Mouse (Mus musculus) erythroblast, embryonic 14.5 days (primary cell): ENCODE results near the gene Sec24a.

ENCODE experiments used
- GATA1 ChIP-seq: IDR thresholded peaks from 2 replicates; pipeline ENCODE4 v1.6.1; 2012; ENCODE audit warnings: low read length, inconsistent platforms, mixed read lengths
- TAL1 ChIP-seq: IDR thresholded peaks from 3 replicates; pipeline ENCODE4 v1.6.1; 2012; ENCODE audit warnings: low read length, inconsistent platforms, mixed read lengths

DNA sequence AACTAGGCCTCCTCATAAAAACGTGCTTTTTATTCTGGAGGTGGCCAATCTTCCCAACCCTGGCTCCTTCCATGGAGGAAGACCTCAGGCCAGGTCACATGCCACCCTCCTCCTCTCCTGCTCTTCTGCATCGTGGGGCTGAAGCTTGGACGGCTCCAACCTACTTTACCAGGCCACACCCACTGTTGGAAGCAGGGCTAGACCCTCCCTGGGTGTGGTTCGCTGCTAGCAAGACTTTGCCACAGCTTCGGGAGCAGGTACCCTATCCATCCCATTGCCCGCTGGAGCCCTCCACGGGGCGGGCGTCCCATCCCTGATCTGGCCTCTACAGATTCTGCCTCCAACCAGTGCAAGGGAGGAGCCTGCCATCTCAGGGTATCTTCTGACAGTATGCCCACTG is 120.2 kb downstream of the Sec24a start:
- TF ChIP-seq TAL1 (no peak), GATA1 (no peak)
